Mouse (Mus musculus) kidney, adult 8-10 months (tissue): ENCODE data around the gene Gm4756.
"Not testable (repeated sequence)": the region's sequence is repeated elsewhere in the genome, so short reads cannot be mapped to it uniquely, and the experiment has no call there.

Source experiments
- DNase-seq, 2 experiments: peaks; one replicate each; pipeline ENCODE4 v3.0.0; 2022

Gm4756 gene

GRCm38 (mm10) chr12:72649611-72650330, at the start of gene Gm4756:
TSS of gene Gm4756 (minus strand) at chr12:72649661.
- DNase-seq, result no peak

DNA sequence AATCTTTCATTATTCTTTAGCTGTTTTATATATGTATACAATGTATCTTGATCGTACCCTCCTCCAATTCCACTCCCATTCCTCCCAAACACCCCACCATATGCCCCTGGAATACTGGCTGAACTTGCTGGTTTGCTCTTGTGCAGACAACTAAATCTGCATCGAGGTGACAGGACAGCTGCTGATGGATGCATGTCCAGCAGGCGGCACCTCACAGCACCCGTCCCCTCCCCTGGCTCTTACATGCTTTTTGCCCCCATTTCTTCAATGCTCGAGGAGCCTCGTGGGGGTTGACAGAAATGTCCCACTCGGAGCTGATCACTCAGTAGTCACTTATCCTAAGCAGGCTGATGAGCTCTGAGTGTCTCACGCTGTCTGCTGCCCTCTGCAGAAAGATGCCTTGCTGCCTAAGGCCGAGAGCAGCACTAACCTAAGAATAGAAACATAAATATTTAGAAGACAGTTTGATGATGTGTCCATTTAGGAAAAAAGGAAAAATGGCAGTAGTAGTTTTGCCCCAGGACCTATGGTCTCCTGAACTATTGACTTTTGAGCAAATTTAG, 45.5 kb upstream of the Gm4756 start:
- peak in 1 of 2 experiments; percentile 5 for DNase-seq

- DNase-seq, result peak; percentile 23 to 30
These were observed 45.0 kb upstream of the Gm4756 start for GRCm38 (mm10) chr12:72694438-72694837.

DNA sequence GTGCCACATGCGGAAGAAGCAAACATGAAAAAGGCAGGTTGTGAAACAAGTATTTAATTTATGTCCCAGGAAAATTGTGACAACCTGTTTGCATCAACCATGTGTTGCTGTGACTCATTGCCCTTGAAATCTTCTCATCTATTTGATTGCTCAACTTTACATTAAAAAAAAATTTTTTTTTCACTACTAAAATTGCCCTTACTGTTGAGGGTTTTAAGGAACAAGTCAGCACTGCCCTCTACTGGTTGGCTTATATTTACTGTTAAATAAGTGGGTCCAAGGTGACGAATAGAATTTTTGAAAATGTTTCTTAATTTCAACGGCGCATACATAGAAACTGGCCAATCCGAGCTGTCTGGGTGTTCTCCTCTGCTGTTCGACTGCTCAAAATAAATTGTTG, 44.4 kb upstream of the Gm4756 start:
- peak in 1 of 2 experiments; percentile 4 for DNase-seq

DNA sequence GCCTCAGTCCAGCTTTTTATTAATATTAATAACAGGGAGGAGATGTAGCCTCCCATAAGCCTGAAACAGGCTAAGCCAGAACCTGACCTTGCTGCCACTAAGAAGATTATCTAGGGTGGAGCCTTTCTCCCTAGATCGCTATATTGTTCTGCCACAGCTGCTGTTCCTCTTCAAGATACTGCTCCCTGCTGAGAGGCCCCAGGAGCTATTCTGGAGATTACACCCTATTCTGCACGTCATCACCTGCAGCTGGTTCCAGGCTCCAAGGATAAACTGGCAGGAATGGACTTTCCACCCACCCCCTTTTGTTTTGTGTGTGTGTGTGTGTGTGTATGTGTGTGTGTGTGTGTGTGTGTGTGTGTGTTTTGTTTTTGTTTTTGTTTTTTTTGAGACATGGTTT, 38.8 kb upstream of the Gm4756 start:
- DNase-seq, result not testable (repeated sequence)

GRCm38 (mm10) chr12:72687741-72688140, 38.3 kb upstream of the Gm4756 start:
- not testable (repeated sequence) for DNase-seq

- not testable (repeated sequence) for DNase-seq
These were observed 37.1 kb upstream of the Gm4756 start for GRCm38 (mm10) chr12:72686566-72686965.

- no peak for DNase-seq
These were observed 34.2 kb upstream of the Gm4756 start for GRCm38 (mm10) chr12:72683612-72684011.

DNA sequence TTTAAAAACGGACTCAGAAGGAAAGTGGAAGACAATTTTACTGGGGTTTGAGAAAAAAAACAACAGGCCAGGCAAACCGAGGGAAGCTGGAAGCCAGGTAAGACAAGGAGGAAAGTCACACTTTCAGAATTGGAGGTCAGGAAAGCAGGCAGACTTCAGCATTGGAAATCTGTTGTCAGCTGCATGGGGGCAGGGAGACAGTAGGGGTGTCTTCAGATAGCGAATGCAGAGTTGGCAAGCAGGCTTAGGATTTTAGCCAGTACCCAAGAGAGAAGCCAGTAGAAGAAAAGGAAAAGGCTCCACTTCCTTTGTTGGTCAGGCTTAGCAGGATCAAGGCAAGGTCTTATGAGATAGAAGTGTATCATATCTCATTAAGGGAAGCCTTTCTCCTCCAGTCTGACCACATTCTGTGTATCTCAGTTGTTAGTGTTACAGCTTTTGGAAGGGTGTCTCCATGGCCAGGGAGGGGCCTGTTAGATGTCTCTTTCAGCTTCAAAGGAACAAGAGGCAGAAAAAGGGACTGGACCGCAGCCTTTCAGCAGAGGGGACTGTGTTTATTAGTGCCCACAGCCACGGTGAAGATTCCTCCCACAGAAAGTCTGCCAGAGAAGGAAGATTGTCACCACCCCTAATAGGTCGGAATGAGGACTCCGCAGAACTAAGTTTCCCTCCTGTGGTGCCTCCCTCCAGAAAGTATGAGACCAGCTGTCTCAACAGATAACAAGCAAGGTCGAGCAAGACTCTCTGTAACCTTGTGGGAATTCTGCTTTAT, 33.2 kb upstream of the Gm4756 start:
- DNase-seq, result no peak

DNA sequence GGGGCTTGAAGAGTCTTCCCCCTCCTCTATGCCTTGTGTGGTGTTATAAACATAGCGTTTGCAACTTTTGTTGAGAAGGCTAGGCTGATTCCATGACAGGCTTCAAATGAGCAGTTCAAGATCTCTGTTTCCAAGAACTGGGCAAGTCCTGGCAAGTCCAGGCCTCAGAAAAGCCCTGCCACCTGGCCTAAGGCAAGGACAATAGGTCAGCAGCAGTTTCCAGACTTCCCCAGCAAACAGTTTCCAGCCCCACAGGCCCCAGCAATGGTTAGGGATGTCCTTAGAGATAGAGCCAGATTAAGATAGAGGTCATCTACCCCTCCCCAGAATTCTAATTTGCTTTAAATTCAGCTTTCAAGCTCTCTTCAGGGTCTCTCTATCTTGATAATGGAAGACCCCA, 32.5 kb upstream of the Gm4756 start:
- no peak for DNase-seq

DNA sequence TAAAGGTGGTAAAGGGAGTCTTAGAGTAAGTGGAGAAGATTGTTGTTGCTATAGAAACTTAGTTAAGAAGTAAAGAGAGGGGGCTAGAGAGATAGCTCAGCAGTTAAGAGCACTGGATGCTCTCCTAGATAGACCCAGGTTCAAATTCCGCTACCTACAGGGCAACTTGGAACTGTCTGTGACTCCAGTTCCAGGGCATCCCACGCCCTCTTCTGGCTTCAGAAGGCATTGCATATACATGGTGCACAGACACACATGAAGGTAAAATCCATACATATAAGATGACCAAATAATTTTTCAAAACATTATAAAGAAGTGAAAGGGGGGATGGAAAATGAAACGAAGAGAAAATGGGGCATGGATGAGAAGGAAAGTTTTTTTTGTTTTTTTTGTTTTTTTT, 30.2 kb upstream of the Gm4756 start:
- no peak for DNase-seq

DNA sequence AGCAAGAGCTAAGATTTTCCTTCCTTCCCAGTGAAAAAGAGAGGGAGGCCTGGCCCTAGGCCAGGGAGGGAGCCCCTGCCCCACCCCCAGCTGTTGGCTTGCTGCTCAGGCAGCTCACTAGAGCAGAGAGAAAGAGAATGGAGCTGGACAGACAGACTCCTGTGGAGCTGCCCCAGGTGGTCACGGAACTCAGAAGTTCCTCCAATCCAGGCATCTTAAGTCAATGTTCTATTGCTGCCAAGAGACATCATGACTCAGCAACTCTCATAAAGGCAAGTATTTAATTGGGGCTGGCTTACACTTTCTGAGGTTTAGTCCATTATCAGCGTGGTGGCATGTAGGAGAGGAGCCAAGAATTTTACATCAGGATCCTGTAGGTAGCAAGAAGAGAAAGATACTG, 25.4 kb upstream of the Gm4756 start:
- DNase-seq, result no peak

DNA sequence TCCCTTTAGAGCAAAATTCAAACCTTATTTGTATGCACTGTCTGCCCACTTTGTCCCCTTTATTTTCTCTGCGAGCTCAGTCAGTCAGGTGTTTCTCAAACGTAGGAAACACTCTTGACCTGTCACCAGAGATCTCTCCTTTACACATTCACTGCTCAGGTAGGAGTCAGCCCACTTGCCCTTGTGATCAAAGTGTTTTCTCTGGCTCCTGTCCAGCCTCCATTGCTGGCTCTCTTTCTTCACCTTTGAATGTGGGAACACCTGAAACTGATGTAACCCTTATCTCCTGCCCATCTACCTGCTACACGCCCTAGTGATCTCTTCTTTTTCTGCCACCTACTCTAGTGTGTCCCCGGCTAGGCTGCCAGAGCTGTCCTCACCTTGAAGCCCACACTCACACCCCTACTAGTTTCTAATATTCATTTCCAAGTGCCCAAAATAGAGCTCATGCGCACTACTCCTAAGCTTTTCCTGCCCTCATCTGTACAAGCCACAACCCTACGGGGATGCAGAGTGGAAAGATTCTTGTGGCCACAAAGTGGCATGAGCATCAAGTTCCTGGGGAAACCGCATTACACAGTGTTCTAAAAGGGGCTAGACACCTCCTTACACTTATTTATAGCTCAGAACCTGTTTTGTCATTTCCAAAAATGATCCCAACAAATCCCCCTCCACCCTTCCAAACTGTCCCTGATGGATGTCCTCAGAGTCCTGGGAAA, 24.8 kb upstream of the Gm4756 start:
- no peak for DNase-seq

- DNase-seq, result no peak
These were observed 22.2 kb upstream of the Gm4756 start for GRCm38 (mm10) chr12:72671516-72672135.

DNA sequence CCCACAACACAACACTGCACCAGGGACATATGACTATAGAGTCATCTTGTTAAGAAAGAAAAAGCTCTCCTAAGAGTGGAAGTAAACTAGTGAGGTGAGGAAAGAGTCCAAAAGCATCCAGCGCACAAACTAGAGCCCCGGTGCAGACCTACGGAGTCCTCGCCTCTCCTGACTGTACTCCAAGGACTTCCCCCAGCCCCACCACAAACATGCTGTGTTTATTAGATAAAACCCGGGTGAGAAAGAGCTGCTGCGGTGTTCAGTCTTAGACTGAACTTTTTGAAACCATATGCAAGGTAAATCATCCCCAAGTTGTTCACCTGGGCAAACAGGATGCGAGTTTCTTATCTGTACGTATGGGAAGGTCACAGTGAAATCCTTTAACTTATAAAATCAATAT, 21.5 kb upstream of the Gm4756 start:
- DNase-seq, result no peak

DNA sequence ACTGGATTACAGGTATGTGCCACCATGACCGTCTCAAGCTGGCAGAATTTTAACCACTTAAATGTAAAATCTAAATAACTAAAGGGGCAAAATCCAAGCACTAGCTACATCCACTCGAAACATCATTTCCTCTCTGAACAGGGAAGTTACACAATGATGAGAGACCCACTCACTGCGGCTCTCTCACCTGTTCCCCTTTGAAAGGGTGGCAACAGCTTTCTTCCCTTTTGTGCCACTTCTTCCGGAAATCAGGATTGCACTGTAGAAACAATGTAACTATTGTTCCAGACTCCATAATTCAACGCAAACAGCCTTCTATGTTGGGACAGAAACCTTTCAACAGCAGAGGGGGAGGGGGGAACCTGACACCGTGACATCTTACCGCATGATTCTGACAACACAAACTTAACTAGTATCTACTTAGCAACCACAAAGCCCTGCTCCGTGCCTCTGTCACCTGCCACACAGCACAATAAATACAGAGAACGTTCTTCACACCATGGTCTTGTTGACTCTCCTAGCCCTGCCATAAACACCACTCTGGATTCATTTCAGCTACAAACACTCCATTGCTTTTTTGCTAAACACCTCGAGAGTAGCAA, 18.5 kb upstream of the Gm4756 start:
- no peak for DNase-seq

DNA sequence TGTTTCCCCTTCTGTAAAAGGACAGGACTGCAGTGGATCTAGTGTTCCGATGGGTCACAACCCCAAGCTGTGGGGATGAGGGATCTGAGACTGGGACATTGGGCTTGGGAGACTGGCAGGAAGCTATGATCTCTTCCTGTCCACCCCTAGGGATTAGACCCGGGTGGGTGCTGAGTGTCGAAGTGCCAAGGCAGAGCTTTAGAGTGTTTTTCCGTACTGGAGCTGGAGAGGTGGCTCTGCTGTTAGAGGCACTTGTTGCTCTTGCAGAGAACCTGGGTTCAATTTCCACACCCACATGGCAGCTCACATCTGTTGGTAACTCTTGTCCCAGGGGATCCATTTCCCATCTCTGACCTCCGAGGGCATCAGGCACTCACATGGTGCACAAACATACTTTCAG, 16.6 kb upstream of the Gm4756 start:
- no peak for DNase-seq

- peak; percentile 72 to 78 for DNase-seq
These were observed 15.4 kb upstream of the Gm4756 start, which contains the start of gene Dhrs7 for GRCm38 (mm10) chr12:72664735-72665337. TSS of gene Dhrs7 (minus strand) at chr12:72664909.

DNA sequence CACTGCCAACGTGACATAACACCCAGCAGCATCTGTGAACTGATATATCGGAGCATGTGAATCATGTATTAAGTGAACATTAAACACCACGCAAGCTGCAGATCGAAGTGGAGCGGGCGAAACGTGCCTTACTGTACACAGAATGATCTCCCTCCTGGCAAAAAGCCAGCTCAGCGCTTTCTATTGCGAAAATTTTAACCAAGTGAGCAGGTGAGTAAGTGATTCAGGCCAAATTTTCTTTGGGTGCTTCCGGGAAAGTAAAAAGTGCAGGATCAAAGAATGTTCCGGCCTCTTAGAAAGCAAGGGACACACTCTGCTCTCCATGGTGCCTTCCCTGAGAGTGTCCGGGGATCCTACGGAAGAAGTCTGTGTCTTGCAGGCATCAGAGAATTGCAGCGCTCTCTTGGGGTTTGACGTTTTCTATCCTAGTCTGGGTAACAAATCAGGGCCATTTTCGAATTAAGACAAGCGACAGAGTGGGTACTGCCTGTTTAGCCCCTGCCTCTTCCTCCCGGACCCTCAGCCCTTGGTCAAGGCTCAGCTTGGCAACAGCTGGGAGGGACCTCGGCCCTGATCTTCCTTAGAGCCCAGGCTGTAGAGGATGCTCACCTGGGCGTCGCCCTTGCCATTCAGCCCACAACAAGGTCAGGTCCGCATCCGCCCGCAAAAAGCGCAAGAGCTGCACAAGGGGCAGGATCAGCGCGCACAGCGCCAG, 14.7 kb upstream of the Gm4756 start:
- peak; percentile 8 to 25 for DNase-seq

DNA sequence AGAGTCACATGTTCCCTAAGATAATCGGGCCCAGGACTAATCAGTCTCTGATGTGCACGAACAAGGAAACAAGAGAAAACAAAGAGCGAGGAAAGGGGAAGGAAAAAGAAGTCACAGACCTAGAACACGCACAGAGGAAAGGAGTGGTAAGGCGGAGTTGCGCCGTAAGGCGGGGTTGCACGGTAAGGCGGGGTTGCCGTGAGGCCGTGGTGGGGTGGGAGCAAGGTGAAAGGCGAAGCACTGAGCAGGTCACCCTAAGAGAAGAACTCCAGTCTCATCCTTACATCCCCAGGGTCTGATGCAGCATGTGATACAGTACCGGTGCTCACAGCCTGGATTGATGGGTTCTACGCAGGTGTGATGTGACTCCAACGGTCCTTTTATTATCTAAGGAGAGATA, 6.3 kb upstream of the Gm4756 start:
- no peak for DNase-seq

- DNase-seq, result peak; percentile 20 to 65
These were observed 5.2 kb upstream of the Gm4756 start for GRCm38 (mm10) chr12:72654698-72655097.
